Mouse (Mus musculus) stomach, embryonic 14.5 days (tissue): Measurements from ENCODE around the gene Srd5a1. TPM values are rescaled to one million over a fixed set of nuclear protein-coding genes. Genes with fewer than 3 reads are reported as not detected.

Experiments
- ATAC-seq: fragments of 200-750 bp; cut with Nextera tagmentation; 2 replicates; pipeline ENCODE4 v1.8.0; 2017; ENCODE audit warnings: low read depth, moderate TSS enrichment; ENCODE audit not compliant: insufficient number of reproducible peaks, insufficient read depth, low FRiP score
- H3K27ac ChIP-seq: fragments of 300-500 bp; sonication (generic); 2 replicates; pipeline ENCODE4 v1.5.1; 2014; ENCODE audit warnings: mild to moderate bottlenecking, low read length, moderate library complexity, mixed read lengths
- H3K27me3 ChIP-seq: fragments of 300-500 bp; sonication (generic); 2 replicates; pipeline ENCODE4 v1.6.1; 2014; ENCODE audit warnings: low read length, control low read depth, mixed read lengths; ENCODE audit not compliant: control insufficient read depth, insufficient read depth
- H3K36me3 ChIP-seq: fragments of 300-500 bp; sonication (generic); 2 replicates; pipeline ENCODE4 v1.6.1; 2014; ENCODE audit warnings: mild to moderate bottlenecking, control low read depth, low read length, moderate library complexity, mixed read lengths; ENCODE audit not compliant: control insufficient read depth, insufficient read depth
- H3K4me1 ChIP-seq: fragments of 300-500 bp; sonication (generic); 2 replicates; pipeline ENCODE4 v1.6.1; 2014; ENCODE audit warnings: low read length, control low read depth, mixed read lengths; ENCODE audit not compliant: control insufficient read depth, insufficient read depth
- H3K4me2 ChIP-seq: fragments of 300-500 bp; sonication (generic); replicated peaks from 2 replicates; pipeline ENCODE4 v1.6.1; 2014; ENCODE audit warnings: low read depth, low read length, control low read depth
- H3K4me3 ChIP-seq: fragments of 300-500 bp; sonication (generic); 2 replicates; pipeline ENCODE4 v1.5.1; 2014; ENCODE audit warnings: low read depth, low read length, control low read depth
- H3K9ac ChIP-seq: fragments of 300-500 bp; sonication (generic); replicated peaks from 2 replicates; pipeline ENCODE4 v1.6.1; 2014; ENCODE audit warnings: low read depth, mild to moderate bottlenecking, control low read depth, low read length, moderate library complexity, mixed read lengths
- H3K9me3 ChIP-seq: fragments of 300-500 bp; sonication (generic); 2 replicates; pipeline ENCODE4 v1.6.1; 2016; ENCODE audit warnings: low read depth, low read length, control low read depth; ENCODE audit not compliant: control insufficient read depth
- WGBS: fragments of 180-500 bp; shearing (Covaris S2); extraction: QIAGEN DNeasy Blood & Tissue Kit; methylation state at CpG from one replicate; pipeline ENCODE4 v1.1.7; 2014; 5-methylcytosine and 5-hydroxymethylcytosine counted together
- polyA plus RNA-seq: library from polyadenylated mRNA; unstranded; fragments of >200 nt; fragmentation: Nextera tagmentation; extraction: Ambion mirVana; gene quantifications from 2 replicates; pipeline ENCODE4 v1.2.1, GENCODE M21; 2014

Gene Srd5a1
- polyA plus RNA-seq: 35.3 and 36.0 TPM in 2 replicates

DNA sequence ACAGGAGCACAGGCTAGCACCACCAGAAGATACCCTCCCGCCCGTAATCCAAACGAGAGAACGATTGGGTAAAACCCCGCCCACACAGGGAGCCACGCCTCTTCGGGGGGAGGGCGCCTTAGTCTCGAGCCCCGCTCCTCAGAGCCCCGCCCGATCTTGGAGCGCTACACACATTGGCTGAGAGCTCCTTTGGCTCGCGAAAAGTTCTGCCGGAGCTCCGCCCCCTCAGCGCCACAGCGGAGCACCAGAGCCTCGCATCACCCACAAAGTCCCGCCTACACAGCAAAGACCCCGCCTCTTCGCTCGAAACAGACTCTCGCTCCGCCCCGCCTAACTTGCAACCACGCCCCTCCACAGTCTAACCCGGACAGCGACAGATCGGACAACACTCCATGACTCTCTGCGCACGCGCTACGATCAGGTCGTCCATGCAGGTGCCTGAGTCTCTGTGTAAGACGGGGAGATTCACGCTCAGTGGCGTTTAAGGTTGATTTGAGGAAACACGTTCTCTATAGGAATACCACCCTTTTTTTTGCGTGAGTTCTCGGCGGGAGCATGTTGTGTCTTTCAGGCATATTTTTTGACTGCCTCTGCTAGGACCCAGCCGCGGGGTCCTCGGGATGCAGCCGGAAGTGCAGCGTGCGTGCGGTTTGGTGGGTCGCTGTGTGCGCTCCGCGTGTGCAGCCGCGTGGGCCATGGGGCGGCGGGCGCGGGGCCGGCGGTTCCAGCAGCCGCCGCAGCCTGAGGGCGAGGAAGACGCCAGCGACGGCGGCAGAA lies at the start of gene Srd5a1:
Gene Srd5a1 (minus strand): TSS at position 45 of the 777 bp plus-strand sequence.
- under 1% methylated on average over 69 of the region's 69 CpGs for WGBS

GRCm38 (mm10) chr13:69654508-69654907 lies 43.3 kb upstream of the Srd5a1 start:
- Histone ChIP-seq H3K4me2 (no peak overlapping the region), H3K4me1 (no peaks in the 10 kb centered on the region), H3K36me3 (no peaks in the 10 kb centered on the region), H3K4me3 (no peak overlapping the region), H3K27me3 (no peaks in the 10 kb centered on the region), H3K9me3 (no peaks in the 10 kb centered on the region), H3K9ac (no peak overlapping the region), H3K27ac (no peak overlapping the region)
- 66% methylated on average over 3 of the region's 3 CpGs for WGBS
- ATAC-seq: no peak

More for the DNA sequence above, at the start of gene Srd5a1:
- peak within 1 kb of the TSS; percentile 48; the same call in 1 of the 2 replicates for H3K27ac ChIP-seq
- no peaks in the 10 kb centered on the region for H3K9me3 ChIP-seq
- peaks cover 5% of the 10 kb centered on the region; the same call in 1 of the 2 replicates for H3K4me1 ChIP-seq
- peaks cover 28% of the 10 kb centered on the region for H3K36me3 ChIP-seq
- H3K4me3 ChIP-seq: peak within 1 kb of the TSS; percentile 97
- peak within 1 kb of the TSS; percentile 69 for H3K9ac ChIP-seq
- peak within 1 kb of the TSS; percentile 72 for H3K4me2 ChIP-seq
- no peaks in the 10 kb centered on the region for H3K27me3 ChIP-seq
- ATAC-seq: peak; percentile 99

DNA sequence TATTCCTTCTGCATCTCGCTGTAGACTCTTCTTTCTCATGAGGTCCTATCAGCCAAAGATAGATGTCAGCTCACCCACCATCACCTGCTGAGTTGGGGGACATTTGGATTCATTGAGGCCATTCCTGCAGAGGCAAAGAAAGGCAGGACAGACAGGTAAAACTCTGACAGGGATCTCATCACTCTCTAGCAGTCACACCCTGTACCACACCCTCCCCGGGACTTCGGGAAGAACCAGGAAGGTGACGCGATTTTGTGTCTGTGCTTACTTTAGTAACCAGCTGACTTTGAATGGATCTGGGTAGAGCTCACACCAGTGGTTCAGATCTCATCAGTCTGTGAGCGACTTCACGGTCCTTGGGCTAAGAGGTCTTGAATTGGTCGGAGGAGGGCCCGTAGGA lies 35.2 kb upstream of the Srd5a1 start:
- ATAC-seq: no peak
- 79% methylated on average over 9 of the region's 9 CpGs for WGBS
- H3K4me3 ChIP-seq: no peak overlapping the region
- H3K4me2 ChIP-seq: no peak overlapping the region
- H3K27ac ChIP-seq: no peak overlapping the region
- no peaks in the 10 kb centered on the region for H3K4me1 ChIP-seq
- H3K9ac ChIP-seq: no peak overlapping the region
- H3K27me3 ChIP-seq: no peaks in the 10 kb centered on the region
- H3K36me3 ChIP-seq: no peaks in the 10 kb centered on the region
- no peaks in the 10 kb centered on the region for H3K9me3 ChIP-seq

DNA sequence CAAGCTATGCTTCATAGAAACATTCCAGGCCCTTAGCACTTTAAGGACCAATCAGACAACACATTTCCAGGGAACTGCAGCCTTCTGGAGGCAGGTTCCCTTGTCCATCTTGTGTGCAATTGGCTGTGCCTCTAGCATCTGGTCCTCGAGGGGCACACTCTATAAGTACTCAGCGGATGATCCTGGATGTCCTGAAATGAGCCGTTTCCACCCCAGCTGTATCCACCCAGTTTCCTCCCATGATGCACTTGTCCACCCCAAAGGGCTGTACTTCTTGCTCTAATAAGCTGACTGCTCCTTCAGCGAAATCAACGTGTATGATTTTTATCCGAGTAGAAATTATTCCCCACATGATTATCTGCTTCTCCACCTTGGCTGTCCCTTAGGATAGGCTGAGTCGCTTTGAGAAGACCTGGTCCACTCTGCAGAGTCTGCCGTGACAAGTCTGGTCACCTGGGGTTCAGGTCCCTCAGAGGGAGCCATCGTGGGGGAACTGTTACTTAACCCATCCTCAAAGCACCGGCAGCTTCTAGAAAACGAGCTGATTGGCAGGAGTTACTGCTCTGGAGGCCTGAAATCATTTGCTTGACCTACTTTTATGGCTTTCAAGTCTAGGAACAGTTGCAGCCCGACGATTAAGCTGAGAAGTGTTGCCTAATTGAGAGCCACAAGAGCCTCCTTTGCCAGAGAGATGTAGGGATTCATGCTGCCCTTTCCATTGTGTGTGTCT lies 34.6 kb upstream of the Srd5a1 start:
- 79% methylated on average over 13 of the region's 13 CpGs for WGBS
- Histone ChIP-seq H3K4me3 (no peak overlapping the region), H3K9me3 (no peaks in the 10 kb centered on the region), H3K4me2 (no peak overlapping the region), H3K27me3 (no peaks in the 10 kb centered on the region), H3K36me3 (no peaks in the 10 kb centered on the region), H3K9ac (no peak overlapping the region), H3K27ac (no peak overlapping the region), H3K4me1 (no peaks in the 10 kb centered on the region)
- no peak for ATAC-seq

- 81% methylated on average over 13 of the region's 13 CpGs for WGBS
Measured at GRCm38 (mm10) chr13:69644427-69645166, 33.4 kb upstream of the Srd5a1 start.

GRCm38 (mm10) chr13:69643937-69644336 lies 32.7 kb upstream of the Srd5a1 start:
- Histone ChIP-seq H3K27ac (no peak overlapping the region), H3K27me3 (no peaks in the 10 kb centered on the region)
- no peak for ATAC-seq

More at GRCm38 (mm10) chr13:69644427-69645166, 33.4 kb upstream of the Srd5a1 start:
- H3K4me3 ChIP-seq: no peak overlapping the region
- H3K27me3 ChIP-seq: no peaks in the 10 kb centered on the region
- H3K4me2 ChIP-seq: no peak overlapping the region
- ATAC-seq: no peak
- no peaks in the 10 kb centered on the region for H3K4me1 ChIP-seq
- no peaks in the 10 kb centered on the region; the same call in 1 of the 2 replicates for H3K36me3 ChIP-seq
- no peak overlapping the region for H3K27ac ChIP-seq
- no peaks in the 10 kb centered on the region for H3K9me3 ChIP-seq
- H3K9ac ChIP-seq: no peak overlapping the region

DNA sequence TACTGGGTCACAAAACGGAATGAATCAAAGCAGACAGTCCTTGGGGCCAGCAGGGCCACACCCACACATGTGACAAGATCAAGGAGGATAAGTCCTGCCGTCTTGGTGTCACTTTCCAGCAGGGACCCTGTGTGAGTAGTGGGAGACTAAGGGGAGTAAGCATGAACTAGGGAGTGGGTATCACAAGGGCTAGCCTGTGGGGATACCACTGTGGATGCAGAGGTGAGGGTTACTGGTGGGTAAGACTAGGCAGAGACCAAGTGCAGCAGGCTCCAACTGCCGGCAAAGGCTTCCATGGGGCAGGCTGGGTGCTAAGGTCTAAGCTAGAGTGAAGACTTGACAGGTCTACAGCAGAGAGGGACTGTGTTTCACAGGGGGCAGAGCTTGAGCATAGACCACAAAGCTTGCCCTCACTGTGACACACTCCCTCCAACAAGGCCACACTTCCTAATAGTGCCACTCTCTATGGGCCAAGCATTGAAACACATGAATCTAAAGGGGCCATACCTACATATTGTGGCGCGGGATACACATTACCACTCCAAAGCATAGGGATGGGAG lies 31.5 kb upstream of the Srd5a1 start:
- no peak for ATAC-seq
- WGBS: 73% methylated on average over 5 of the region's 5 CpGs
- H3K27ac ChIP-seq: no peak overlapping the region
- no peak overlapping the region for H3K4me3 ChIP-seq
- H3K4me1 ChIP-seq: no peaks in the 10 kb centered on the region
- H3K9me3 ChIP-seq: no peaks in the 10 kb centered on the region
- H3K9ac ChIP-seq: no peak overlapping the region
- H3K27me3 ChIP-seq: no peaks in the 10 kb centered on the region
- peaks cover 6% of the 10 kb centered on the region for H3K36me3 ChIP-seq
- no peak overlapping the region for H3K4me2 ChIP-seq

More at GRCm38 (mm10) chr13:69643937-69644336, 32.7 kb upstream of the Srd5a1 start:
- Histone ChIP-seq H3K36me3 (no peaks in the 10 kb centered on the region; the same call in 1 of the 2 replicates), H3K9ac (no peak overlapping the region), H3K4me3 (no peak overlapping the region), H3K4me2 (no peak overlapping the region), H3K9me3 (no peaks in the 10 kb centered on the region), H3K4me1 (no peaks in the 10 kb centered on the region)
- 87% methylated on average over 2 of the region's 2 CpGs for WGBS

GRCm38 (mm10) chr13:69641017-69641416 lies 29.8 kb upstream of the Srd5a1 start:
- Histone ChIP-seq H3K4me3 (no peak overlapping the region), H3K9ac (no peak overlapping the region)
- WGBS: 92% methylated on average over 3 of the region's 3 CpGs

More at GRCm38 (mm10) chr13:69641017-69641416, 29.8 kb upstream of the Srd5a1 start:
- H3K4me1 ChIP-seq: no peaks in the 10 kb centered on the region
- H3K36me3 ChIP-seq: peaks cover 6% of the 10 kb centered on the region
- H3K27ac ChIP-seq: no peak overlapping the region
- ATAC-seq: no peak
- H3K9me3 ChIP-seq: no peaks in the 10 kb centered on the region
- no peaks in the 10 kb centered on the region for H3K27me3 ChIP-seq
- no peak overlapping the region for H3K4me2 ChIP-seq
